Comparison of ENCODE assay signal across 16 mouse cellular contexts in the genomic region with DNA sequence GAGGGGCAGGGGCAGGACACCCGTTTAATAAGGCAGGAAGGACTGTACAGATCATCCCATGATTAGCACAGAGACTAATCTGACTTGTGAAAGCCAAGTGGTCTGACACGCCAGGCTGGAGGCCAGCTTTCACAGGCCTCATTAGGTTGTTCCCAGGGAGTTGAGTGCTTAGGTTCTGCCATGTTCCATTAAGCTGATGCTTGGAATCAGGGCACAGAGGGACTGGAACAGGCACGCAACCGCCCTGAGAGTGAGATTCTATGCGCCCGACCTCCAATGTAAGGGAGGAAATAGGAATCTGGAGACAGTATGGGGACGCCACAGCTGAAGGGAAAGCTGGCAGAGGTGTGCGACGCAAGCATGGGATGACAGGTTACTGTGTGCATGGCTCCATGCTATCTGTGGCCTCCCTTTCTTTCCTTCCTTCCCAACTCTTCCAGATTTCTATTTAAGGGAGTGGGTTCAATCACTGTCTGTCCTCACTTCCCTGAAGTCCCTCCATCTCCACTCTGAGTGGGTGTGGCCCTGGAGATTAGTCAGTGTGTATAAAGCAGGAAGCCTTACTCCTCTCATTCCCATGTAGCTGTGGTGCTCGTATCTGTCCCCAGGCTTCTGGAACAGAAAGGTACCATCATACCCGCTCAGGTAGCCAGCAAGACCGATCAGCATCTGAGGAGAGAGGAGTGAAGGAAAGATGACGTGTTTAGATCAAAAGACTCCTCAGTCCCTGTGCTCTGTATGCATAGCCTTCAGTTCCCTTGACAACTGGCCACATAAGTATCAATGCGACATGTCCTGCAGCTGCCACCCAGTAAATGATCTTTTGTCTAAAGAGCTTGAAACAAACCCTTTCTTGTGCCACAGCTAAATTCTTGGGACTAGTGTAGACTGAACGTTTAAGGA. TPM values are rescaled to one million over a fixed set of nuclear protein-coding genes. Genes with fewer than 3 reads are reported as not detected.
DNase-seq lines count a peak whose midpoint lies in the region; ATAC-seq lines count a peak whose summit lies in the region.
"Had no signal": no experiment of that assay in that cellular context is flagged by ENCODE, and none has a peak within 500 bp of the region (broad histone marks: within the 10 kb centered on the region; RNA-seq: fewer than 3 reads in every experiment).

No protein-coding gene starts in this region.

- no peak overlapping the region for H3K4me3 ChIP-seq in neural tube, embryonic 11.5 days (ENCODE audit: low read depth, low read length)
- H3K4me3 ChIP-seq in neural tube, embryonic 15.5 days (replicated peaks), result no peak overlapping the region
- H3K4me3 ChIP-seq in forebrain, embryonic 16.5 days (replicated peaks; ENCODE audit: low read length), result no peak overlapping the region
- no peak overlapping the region for H3K4me3 ChIP-seq in midbrain, embryonic 11.5 days (ENCODE audit: low read depth, low read length)
- H3K4me3 ChIP-seq in heart, embryonic 11.5 days (ENCODE audit: low read depth, low read length), result no peak overlapping the region
- H3K4me3 ChIP-seq: stomach, embryonic 15.5 days had no signal

- WGBS in neural tube, embryonic 11.5 days, result 74% methylated on average over 15 of the region's 15 CpGs
- WGBS in neural tube, embryonic 15.5 days, result 67% methylated on average over 15 of the region's 15 CpGs
- 59% methylated on average over 15 of the region's 15 CpGs for WGBS in forebrain, embryonic 16.5 days
- 62% methylated on average over 15 of the region's 15 CpGs for WGBS in midbrain, embryonic 11.5 days
- 83% methylated on average over 15 of the region's 15 CpGs for WGBS in heart, embryonic 11.5 days (ENCODE audit: insufficient replicate concordance)

- ATAC-seq in neural tube, embryonic 11.5 days (ENCODE audit: insufficient read depth, low FRiP score, low TSS enrichment), result peak; percentile 87
- ATAC-seq in neural tube, embryonic 15.5 days (ENCODE audit: low FRiP score), result no peak
- peak; percentile 47 for ATAC-seq in forebrain, embryonic 16.5 days
- ATAC-seq in midbrain, embryonic 11.5 days (ENCODE audit: low FRiP score), result peak; percentile 92
- no peak for ATAC-seq in heart, embryonic 11.5 days (replicated peaks; ENCODE audit: insufficient number of reproducible peaks, low FRiP score, low TSS enrichment)
- ATAC-seq: Patski had no signal

- H3K36me3 ChIP-seq in neural tube, embryonic 11.5 days (ENCODE audit: control insufficient read depth, insufficient read depth, low read length), result no peaks in the 10 kb centered on the region
- H3K36me3 ChIP-seq in neural tube, embryonic 15.5 days, result peaks cover 23% of the 10 kb centered on the region
- no peaks in the 10 kb centered on the region for H3K36me3 ChIP-seq in forebrain, embryonic 16.5 days (ENCODE audit: control insufficient read depth, insufficient read depth)
- no peaks in the 10 kb centered on the region for H3K36me3 ChIP-seq in midbrain, embryonic 11.5 days (ENCODE audit: control insufficient read depth, insufficient read depth, low read length)
- no peaks in the 10 kb centered on the region; the same call in 1 of the 2 replicates for H3K36me3 ChIP-seq in heart, embryonic 11.5 days (ENCODE audit: control insufficient read depth, insufficient read depth, low read length)
- H3K36me3 ChIP-seq: stomach, embryonic 15.5 days had no signal

- H3K27ac ChIP-seq in neural tube, embryonic 11.5 days (ENCODE audit: low read depth, low read length), result peak overlapping the region; percentile 53; the same call in 1 of the 2 replicates
- H3K27ac ChIP-seq in neural tube, embryonic 15.5 days (replicated peaks), result no peak overlapping the region
- H3K27ac ChIP-seq in forebrain, embryonic 16.5 days (ENCODE audit: low read length), result no peak overlapping the region
- peak overlapping the region; percentile 68 for H3K27ac ChIP-seq in midbrain, embryonic 11.5 days (ENCODE audit: low read depth, low read length)
- no peak overlapping the region for H3K27ac ChIP-seq in heart, embryonic 11.5 days (ENCODE audit: low read depth, low read length)
- H3K27ac ChIP-seq: stomach, embryonic 15.5 days had no signal

- no peak overlapping the region for H3K9ac ChIP-seq in neural tube, embryonic 11.5 days (ENCODE audit: low read length)
- H3K9ac ChIP-seq in neural tube, embryonic 15.5 days (replicated peaks), result no peak overlapping the region
- no peak overlapping the region for H3K9ac ChIP-seq in forebrain, embryonic 16.5 days (replicated peaks; ENCODE audit: low read depth, low read length)
- no peak overlapping the region for H3K9ac ChIP-seq in midbrain, embryonic 11.5 days (ENCODE audit: low read length)
- no peak overlapping the region for H3K9ac ChIP-seq in heart, embryonic 11.5 days (ENCODE audit: low read depth, low read length)
- H3K9ac ChIP-seq: stomach, embryonic 15.5 days had no signal

- no peaks in the 10 kb centered on the region for H3K27me3 ChIP-seq in neural tube, embryonic 11.5 days (ENCODE audit: control insufficient read depth, insufficient read depth, low read length)
- H3K27me3 ChIP-seq in neural tube, embryonic 15.5 days (replicated peaks), result no peaks in the 10 kb centered on the region
- H3K27me3 ChIP-seq in forebrain, embryonic 16.5 days (replicated peaks; ENCODE audit: control insufficient read depth, insufficient read depth, low read length), result no peaks in the 10 kb centered on the region
- no peaks in the 10 kb centered on the region for H3K27me3 ChIP-seq in midbrain, embryonic 11.5 days (ENCODE audit: control insufficient read depth, insufficient read depth, low read length)
- H3K27me3 ChIP-seq in heart, embryonic 11.5 days (ENCODE audit: control insufficient read depth, insufficient read depth, low read length), result no peaks in the 10 kb centered on the region
- H3K27me3 ChIP-seq: Patski; stomach, embryonic 15.5 days had no signal

- no peak overlapping the region for H3K4me2 ChIP-seq in neural tube, embryonic 11.5 days (ENCODE audit: low read depth)
- no peak overlapping the region for H3K4me2 ChIP-seq in neural tube, embryonic 15.5 days
- no peak overlapping the region for H3K4me2 ChIP-seq in forebrain, embryonic 16.5 days (ENCODE audit: low read length)
- no peak overlapping the region for H3K4me2 ChIP-seq in midbrain, embryonic 11.5 days
- H3K4me2 ChIP-seq in heart, embryonic 11.5 days, result no peak overlapping the region
- H3K4me2 ChIP-seq: stomach, embryonic 15.5 days had no signal

- H3K4me1 ChIP-seq in neural tube, embryonic 11.5 days (ENCODE audit: control insufficient read depth, insufficient read depth, low read length), result no peaks in the 10 kb centered on the region; the same call in 1 of the 2 replicates
- no peaks in the 10 kb centered on the region for H3K4me1 ChIP-seq in neural tube, embryonic 15.5 days
- H3K4me1 ChIP-seq in forebrain, embryonic 16.5 days (replicated peaks; ENCODE audit: control insufficient read depth, insufficient read depth, low read length), result 0 out of 2 replicates have a peak, but pooled peaks cover 7% of the 10 kb centered on the region
- H3K4me1 ChIP-seq in midbrain, embryonic 11.5 days (ENCODE audit: control insufficient read depth, insufficient read depth, low read length), result peaks cover 6% of the 10 kb centered on the region; the same call in 1 of the 2 replicates
- H3K4me1 ChIP-seq in heart, embryonic 11.5 days (ENCODE audit: control insufficient read depth, insufficient read depth, low read length), result peaks cover 9% of the 10 kb centered on the region
- H3K4me1 ChIP-seq: stomach, embryonic 15.5 days had no signal

- DNase-seq in neural tube, embryonic 11.5 days (ENCODE audit: low spot score), result peak; percentile 24
- peak; percentile 90 for DNase-seq in midbrain, embryonic 11.5 days (ENCODE audit: low spot score, missing footprints)
- no peak for DNase-seq in heart, adult 9 months (ENCODE audit: low spot score in 2 of 2)
- no peak for DNase-seq in B cell, adult 2 months
- no peak for DNase-seq in urinary bladder, postnatal 4 days (ENCODE audit: low spot score in 2 of 2)
- DNase-seq: adrenal gland, postnatal 10 days; kidney, adult 18-20 months; layer of hippocampus, adult 9-11 months; liver; right cerebral cortex, postnatal 25 days had no signal

- H3K9me3 ChIP-seq in neural tube, embryonic 11.5 days (ENCODE audit: control insufficient read depth, low read length), result no peaks in the 10 kb centered on the region
- no peaks in the 10 kb centered on the region for H3K9me3 ChIP-seq in neural tube, embryonic 15.5 days (replicated peaks)
- no peaks in the 10 kb centered on the region for H3K9me3 ChIP-seq in forebrain, embryonic 16.5 days (ENCODE audit: control insufficient read depth, low read length)
- no peaks in the 10 kb centered on the region for H3K9me3 ChIP-seq in midbrain, embryonic 11.5 days (ENCODE audit: control insufficient read depth, low read length)
- no peaks in the 10 kb centered on the region for H3K9me3 ChIP-seq in heart, embryonic 11.5 days (replicated peaks; ENCODE audit: control insufficient read depth, low read length)
- H3K9me3 ChIP-seq: stomach, embryonic 15.5 days had no signal

RNA-seq across cellular contexts. Expression of gene Gstz1, which starts 9.3 kb away (rescaled TPM):
- polyA plus RNA-seq in neural tube, embryonic 11.5 days (2014; fragmentation: Nextera tagmentation; extraction: Ambion mirVana), result 31.8 and 31.9 TPM in 2 replicates
- 25.1 and 28.4 TPM in 2 replicates for polyA plus RNA-seq in neural tube, embryonic 15.5 days (2015; fragmentation: Nextera tagmentation; extraction: Ambion mirVana)
- polyA plus RNA-seq in forebrain, embryonic 16.5 days (2015; fragmentation: Nextera tagmentation; extraction: Ambion mirVana), result 26.8 and 30.0 TPM in 2 replicates
- 30.7 and 34.6 TPM in 2 replicates for polyA plus RNA-seq in midbrain, embryonic 11.5 days (2014; fragmentation: Nextera tagmentation; extraction: Ambion mirVana)
- polyA plus RNA-seq in heart, embryonic 11.5 days (2014; fragmentation: Nextera tagmentation; extraction: Ambion mirVana), result 49.0 and 52.7 TPM in 2 replicates

RNA-seq across cellular contexts. Expression of gene Pomt2, which starts 10.1 kb away (rescaled TPM):
- polyA plus RNA-seq in neural tube, embryonic 11.5 days (2014; fragmentation: Nextera tagmentation; extraction: Ambion mirVana), result 14.3 and 17.6 TPM in 2 replicates
- 13.4 and 13.8 TPM in 2 replicates for polyA plus RNA-seq in neural tube, embryonic 15.5 days (2015; fragmentation: Nextera tagmentation; extraction: Ambion mirVana)
- polyA plus RNA-seq in forebrain, embryonic 16.5 days (2015; fragmentation: Nextera tagmentation; extraction: Ambion mirVana), result 12.7 and 13.4 TPM in 2 replicates
- polyA plus RNA-seq in midbrain, embryonic 11.5 days (2014; fragmentation: Nextera tagmentation; extraction: Ambion mirVana), result 15.7 and 16.1 TPM in 2 replicates
- 14.5 and 15.2 TPM in 2 replicates for polyA plus RNA-seq in heart, embryonic 11.5 days (2014; fragmentation: Nextera tagmentation; extraction: Ambion mirVana)

RNA-seq across cellular contexts. Expression of gene Ngb, which starts 35.4 kb away (rescaled TPM):
- 0.24 and 0.56 TPM in 2 replicates for polyA plus RNA-seq in neural tube, embryonic 11.5 days (2014; fragmentation: Nextera tagmentation; extraction: Ambion mirVana)
- polyA plus RNA-seq in neural tube, embryonic 15.5 days (2015; fragmentation: Nextera tagmentation; extraction: Ambion mirVana), result 3.1 and 4.1 TPM in 2 replicates
- 2.2 and 3.7 TPM in 2 replicates for polyA plus RNA-seq in forebrain, embryonic 16.5 days (2015; fragmentation: Nextera tagmentation; extraction: Ambion mirVana)
- polyA plus RNA-seq in midbrain, embryonic 11.5 days (2014; fragmentation: Nextera tagmentation; extraction: Ambion mirVana), result 0.33 and 0.36 TPM in 2 replicates
- polyA plus RNA-seq in heart, embryonic 11.5 days (2014; fragmentation: Nextera tagmentation; extraction: Ambion mirVana), result 0.16 TPM in 1 of 2 replicates, not detected in the other
- polyA plus RNA-seq: heart, embryonic 16.5 days had no signal

Comparison
In these comparisons a context has a peak if more than half of its experiments do, and no peak if none do; other contexts are left out.
1. ATAC-seq: peak in neural tube, embryonic 11.5 days (single experiment), forebrain, embryonic 16.5 days (single experiment) and midbrain, embryonic 11.5 days (single experiment); none in neural tube, embryonic 15.5 days (single experiment) and heart, embryonic 11.5 days (single experiment).
2. H3K27ac ChIP-seq: peak in neural tube, embryonic 11.5 days (single experiment) and midbrain, embryonic 11.5 days (single experiment); none in neural tube, embryonic 15.5 days (single experiment), forebrain, embryonic 16.5 days (single experiment) and heart, embryonic 11.5 days (single experiment).
3. DNase-seq: peak in neural tube, embryonic 11.5 days (single experiment) and midbrain, embryonic 11.5 days (single experiment); none in heart, adult 9 months (0 of 2), B cell, adult 2 months (0 of 2) and urinary bladder, postnatal 4 days (0 of 2).